8 mouse cellular contexts compared by ENCODE assay signal in the genomic region with DNA sequence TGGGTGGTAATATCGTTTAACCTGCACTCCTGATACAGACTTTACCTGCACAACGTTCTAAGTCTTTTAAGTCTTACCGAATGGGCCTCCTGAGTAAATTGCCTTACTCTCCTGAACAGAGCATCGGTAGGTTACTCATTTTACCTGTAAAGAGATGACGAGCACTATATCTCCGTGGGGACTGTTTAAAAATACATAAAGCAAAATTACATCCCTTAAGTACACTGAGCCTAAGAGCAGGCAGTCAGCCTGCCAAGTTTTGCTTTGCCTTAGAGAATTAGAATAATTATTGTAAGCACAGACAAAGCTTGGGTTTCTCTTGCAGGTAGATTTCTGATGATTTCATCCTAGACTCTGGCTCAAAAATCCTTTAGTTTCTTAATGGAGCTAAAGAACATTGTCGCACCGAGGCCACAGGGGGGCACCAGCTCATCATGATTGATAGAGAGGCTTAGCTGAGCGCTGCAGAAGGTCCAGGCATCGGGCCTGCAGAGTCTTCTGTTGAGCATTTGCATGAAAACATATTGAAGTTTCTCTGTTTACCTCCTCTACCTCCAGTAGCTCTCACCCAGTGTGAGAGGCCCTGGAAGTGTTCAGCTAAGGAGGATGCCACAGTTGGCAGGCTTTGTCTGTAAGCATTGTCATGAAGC.
DNase-seq lines count a peak whose midpoint lies in the region; ATAC-seq and TF ChIP-seq lines count a peak whose summit lies in the region.

No protein-coding gene starts in this region.

- no peaks in the 10 kb centered on the region for H3K9me3 ChIP-seq in hindbrain, embryonic 13.5 days
- H3K9me3 ChIP-seq in midbrain, embryonic 11.5 days (ENCODE audit: control insufficient read depth, low read length) = no peaks in the 10 kb centered on the region
- H3K9me3 ChIP-seq in stomach, postnatal 0 days (ENCODE audit: control insufficient read depth, low read length) = no peaks in the 10 kb centered on the region

- WGBS in hindbrain, embryonic 13.5 days = 51% methylated on average over 10 of the region's 10 CpGs
- 52% methylated on average over 10 of the region's 10 CpGs for WGBS in midbrain, embryonic 11.5 days
- WGBS in stomach, postnatal 0 days = 32% methylated on average over 10 of the region's 10 CpGs

- no peak overlapping the region for H3K4me3 ChIP-seq in hindbrain, embryonic 13.5 days
- H3K4me3 ChIP-seq in midbrain, embryonic 11.5 days (ENCODE audit: low read depth, low read length) = no peak overlapping the region
- H3K4me3 ChIP-seq in stomach, postnatal 0 days (ENCODE audit: low read depth, low read length) = no peak overlapping the region

- H3K4me1 ChIP-seq in hindbrain, embryonic 13.5 days (replicated peaks) = 0 out of 2 replicates have a peak, but pooled peaks cover 3% of the 10 kb centered on the region
- H3K4me1 ChIP-seq in midbrain, embryonic 11.5 days (ENCODE audit: control insufficient read depth, insufficient read depth, low read length) = no peaks in the 10 kb centered on the region
- no peaks in the 10 kb centered on the region for H3K4me1 ChIP-seq in stomach, postnatal 0 days (replicated peaks; ENCODE audit: control insufficient read depth, insufficient read depth)

- H3K27me3 ChIP-seq in hindbrain, embryonic 13.5 days = no peaks in the 10 kb centered on the region
- no peaks in the 10 kb centered on the region for H3K27me3 ChIP-seq in midbrain, embryonic 11.5 days (ENCODE audit: control insufficient read depth, insufficient read depth, low read length)
- H3K27me3 ChIP-seq in stomach, postnatal 0 days (ENCODE audit: control insufficient read depth, insufficient read depth, low read length) = no peaks in the 10 kb centered on the region

- peak; percentile 10 for DNase-seq in gastrocnemius, adult 18-20 months (ENCODE audit: low spot score)
- DNase-seq in gastrocnemius, adult 8-10 months (ENCODE audit: low spot score in 2 of 2) = no peak
- peak; percentile 44 for DNase-seq in adrenal gland, adult 2 months
- DNase-seq in embryo, embryonic 9.5 days (ENCODE audit: extremely low spot score) = peak; percentile 54
- DNase-seq in layer of hippocampus, postnatal 36 days = peak; percentile 67 to 69
- peak; percentile 93 for DNase-seq in midbrain, embryonic 11.5 days (ENCODE audit: low spot score, missing footprints)
- peak; percentile 68 for DNase-seq in stomach, postnatal 0 days (ENCODE audit: low spot score)

- TF ChIP-seq CTCF in stomach, postnatal 0 days (IDR thresholded peaks at IDR 0.05; ENCODE audit: low read depth) = peak; percentile 79

- TF ChIP-seq EP300 in stomach, postnatal 0 days (optimal IDR thresholded peaks at IDR 0.05) = no peak

- no peak overlapping the region for H3K27ac ChIP-seq in hindbrain, embryonic 13.5 days
- no peak overlapping the region for H3K27ac ChIP-seq in midbrain, embryonic 11.5 days (ENCODE audit: low read depth, low read length)
- no peak overlapping the region for H3K27ac ChIP-seq in stomach, postnatal 0 days (replicated peaks)

- peak; percentile 61 for ATAC-seq in hindbrain, embryonic 13.5 days (ENCODE audit: low FRiP score)
- peak; percentile 84 for ATAC-seq in midbrain, embryonic 11.5 days (ENCODE audit: low FRiP score)
- peak; percentile 63; the same call in 1 of the 2 replicates for ATAC-seq in stomach, postnatal 0 days (ENCODE audit: low FRiP score, low TSS enrichment)

- no peak overlapping the region for H3K4me2 ChIP-seq in hindbrain, embryonic 13.5 days
- no peak overlapping the region for H3K4me2 ChIP-seq in midbrain, embryonic 11.5 days
- H3K4me2 ChIP-seq in stomach, postnatal 0 days (replicated peaks; ENCODE audit: low read depth) = no peak overlapping the region

- no peaks in the 10 kb centered on the region for H3K36me3 ChIP-seq in hindbrain, embryonic 13.5 days
- no peaks in the 10 kb centered on the region for H3K36me3 ChIP-seq in midbrain, embryonic 11.5 days (ENCODE audit: control insufficient read depth, insufficient read depth, low read length)
- H3K36me3 ChIP-seq in stomach, postnatal 0 days (ENCODE audit: control insufficient read depth, insufficient read depth, low read length) = no peaks in the 10 kb centered on the region

- H3K9ac ChIP-seq in hindbrain, embryonic 13.5 days = no peak overlapping the region
- no peak overlapping the region for H3K9ac ChIP-seq in midbrain, embryonic 11.5 days (ENCODE audit: low read length)
- H3K9ac ChIP-seq in stomach, postnatal 0 days (ENCODE audit: low read length) = no peak overlapping the region

Comparison
In these comparisons a context has a peak if more than half of its experiments do, and no peak if none do; other contexts are left out.
1. DNase-seq: peak in gastrocnemius, adult 18-20 months (single experiment), adrenal gland, adult 2 months (single experiment), embryo, embryonic 9.5 days (single experiment), layer of hippocampus, postnatal 36 days (2 of 2), midbrain, embryonic 11.5 days (single experiment) and stomach, postnatal 0 days (single experiment); none in gastrocnemius, adult 8-10 months (0 of 2).
2. Peak in every context shown above with its lines, with median percentiles within 50 percentile points of each other: ATAC-seq.